Mouse (Mus musculus): ENCODE measurements around the gene Lsm7. TPM values are rescaled to one million over a fixed set of nuclear protein-coding genes. Genes with fewer than 3 reads are reported as not detected.
A peak's percentile ranks its signal among the peaks of the same experiment; 100 is the strongest.

Lsm7 gene
- polyA plus RNA-seq, 1 experiment from 2014 or later, result 375 TPM

DNA sequence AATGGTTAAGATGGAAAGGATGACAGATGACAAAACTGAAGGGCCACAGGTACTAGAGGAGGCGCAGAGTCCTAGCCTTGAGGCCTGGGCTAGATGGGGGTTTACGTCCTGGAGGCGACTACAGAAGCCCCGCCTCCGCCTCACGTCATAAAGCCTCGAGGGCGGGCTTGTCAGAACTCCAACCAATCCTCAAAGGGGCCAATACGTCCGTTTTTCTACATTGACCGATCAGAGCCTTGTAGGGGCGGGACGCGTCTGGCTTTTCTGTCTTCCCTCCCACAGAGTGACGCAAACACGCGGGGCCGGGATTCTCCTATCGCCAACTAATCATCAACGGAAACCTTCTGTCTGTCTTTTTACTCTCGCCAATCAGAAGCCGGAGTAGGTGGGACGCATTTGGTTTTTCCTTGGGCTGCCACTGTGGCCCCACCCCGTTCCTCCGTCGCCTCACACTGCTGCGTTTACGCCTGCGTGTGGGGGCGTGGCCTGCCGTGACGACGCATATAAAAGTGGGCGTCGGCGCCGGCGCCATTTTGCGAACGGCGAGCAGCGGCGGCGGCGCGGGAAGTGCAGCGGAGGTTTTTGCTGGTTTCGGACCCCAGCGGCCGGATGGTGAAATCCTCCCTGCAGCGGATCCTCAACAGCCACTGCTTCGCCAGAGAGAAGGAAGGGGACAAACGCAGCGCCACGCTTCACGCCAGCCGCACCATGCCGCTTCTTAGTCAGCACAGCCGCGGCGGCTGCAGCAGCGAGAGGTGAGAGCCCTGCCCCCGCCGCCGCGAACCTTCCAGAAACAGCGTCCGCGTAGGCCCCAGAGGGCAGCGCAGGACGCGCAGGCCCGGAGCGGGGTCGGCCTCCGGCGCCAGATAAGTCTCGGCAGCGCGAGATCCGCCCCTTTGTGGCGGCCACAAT, 28.6 kb downstream of the Lsm7 start, which contains the start of gene Oaz1:
TSS of gene Oaz1 (plus strand) at position 506 of the 912 bp plus-strand sequence.
- peak; percentile 98 for DNase-seq (ENCODE audit: low spot score)
- H3K4me1 ChIP-seq (ENCODE audit: control insufficient read depth, insufficient read depth, low read length), result peaks cover 21% of the 10 kb centered on the region
- H3K9ac ChIP-seq (ENCODE audit: low read length), result peak within 1 kb of the TSS; percentile 95
- peak within 1 kb of the TSS; percentile 54 for H3K4me3 ChIP-seq (ENCODE audit: low read depth, low read length)
- peaks cover 5% of the 10 kb centered on the region; the same call in 1 of the 2 replicates for H3K36me3 ChIP-seq (ENCODE audit: control insufficient read depth, insufficient read depth, low read length)
- no peaks in the 10 kb centered on the region for H3K27me3 ChIP-seq (ENCODE audit: control insufficient read depth, insufficient read depth, low read length)
- ATAC-seq (ENCODE audit: insufficient number of reproducible peaks, low FRiP score, low TSS enrichment, low read depth), result peak; percentile 96
- H3K4me2 ChIP-seq (ENCODE audit: low read depth, severe bottlenecking), result peak within 1 kb of the TSS; percentile 96
- under 1% methylated on average over 78 of the region's 82 CpGs for WGBS
- peak within 1 kb of the TSS; percentile 74; the same call in 1 of the 2 replicates for H3K27ac ChIP-seq (replicated peaks; ENCODE audit: low read depth, low read length)
- no peaks in the 10 kb centered on the region for H3K9me3 ChIP-seq (ENCODE audit: control insufficient read depth, low read length)

DNA sequence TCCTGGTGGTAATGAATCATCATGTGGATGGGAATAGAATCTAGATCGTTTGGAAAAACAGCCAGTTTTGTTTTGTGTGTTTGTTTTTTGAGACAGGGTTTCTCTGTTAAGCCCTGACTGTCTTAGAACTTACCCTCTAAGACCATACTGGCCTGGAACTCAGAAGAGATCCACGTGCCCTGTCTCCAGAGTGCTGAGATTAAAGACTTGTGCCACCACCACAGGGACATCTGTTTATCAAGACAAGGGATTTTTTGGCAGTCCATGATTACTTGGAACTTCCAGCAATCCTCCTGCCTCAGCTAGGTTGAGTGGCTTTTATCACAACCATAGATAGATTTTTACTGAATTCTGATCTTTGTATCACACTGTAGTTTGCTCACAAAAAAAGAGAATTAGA, 30.2 kb downstream of the Lsm7 start:
- ATAC-seq (ENCODE audit: insufficient number of reproducible peaks, low FRiP score, low TSS enrichment, low read depth) (no peak), DNase-seq (ENCODE audit: low spot score) (no peak)
- Histone ChIP-seq H3K4me3 (ENCODE audit: low read depth, low read length) (no peak overlapping the region), H3K9me3 (ENCODE audit: control insufficient read depth, low read length) (no peaks in the 10 kb centered on the region), H3K9ac (ENCODE audit: low read length) (no peak overlapping the region), H3K4me1 (ENCODE audit: control insufficient read depth, insufficient read depth, low read length) (peaks cover 7% of the 10 kb centered on the region), H3K27ac (replicated peaks; ENCODE audit: low read depth, low read length) (no peak overlapping the region), H3K4me2 (ENCODE audit: low read depth, severe bottlenecking) (no peak overlapping the region), H3K36me3 (ENCODE audit: control insufficient read depth, insufficient read depth, low read length) (peaks cover 5% of the 10 kb centered on the region; the same call in 1 of the 2 replicates), H3K27me3 (ENCODE audit: control insufficient read depth, insufficient read depth, low read length) (no peaks in the 10 kb centered on the region)
- WGBS, result 77% methylated on average over 2 of the region's 2 CpGs

DNA sequence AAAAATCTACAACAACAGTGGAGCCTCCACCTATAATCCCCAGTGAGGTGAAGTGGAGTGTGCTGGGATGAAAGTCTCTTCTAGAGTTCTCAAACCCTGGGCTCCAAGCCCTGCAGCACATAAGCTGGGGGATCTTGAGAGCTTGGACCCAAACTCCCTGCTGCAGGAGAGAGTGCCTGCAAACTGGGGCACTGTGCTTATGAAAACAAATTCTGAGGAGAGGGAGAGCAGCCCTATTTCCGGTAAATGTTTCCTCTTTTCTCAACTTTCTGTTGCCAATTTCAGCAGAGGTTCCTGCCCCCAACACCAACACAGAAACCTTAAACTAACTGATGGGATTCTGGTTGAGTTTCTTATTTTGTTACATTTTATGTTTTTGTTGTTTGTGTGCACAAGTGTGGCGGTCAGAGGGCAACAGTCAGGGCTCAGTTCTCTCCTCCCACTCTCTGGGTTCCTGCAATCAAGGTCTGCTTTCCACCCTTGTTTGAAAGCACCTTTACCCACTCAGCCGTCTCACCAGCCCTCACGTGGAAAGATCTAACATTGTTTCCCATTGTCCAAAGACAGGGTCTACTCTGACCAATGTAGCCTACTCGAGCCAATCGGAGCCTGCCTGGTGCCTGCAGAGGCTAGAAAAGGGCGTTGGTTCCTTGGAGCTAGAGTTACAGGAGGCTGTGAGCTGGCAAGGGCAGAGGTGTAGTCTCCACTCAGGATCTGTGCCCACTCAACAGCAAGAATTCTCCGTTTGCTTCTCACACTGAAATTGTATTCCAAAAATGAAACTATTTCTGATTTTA, 31.0 kb downstream of the Lsm7 start:
- peaks cover 7% of the 10 kb centered on the region for H3K4me1 ChIP-seq (ENCODE audit: control insufficient read depth, insufficient read depth, low read length)
- no peak overlapping the region for H3K27ac ChIP-seq (replicated peaks; ENCODE audit: low read depth, low read length)
- H3K9me3 ChIP-seq (ENCODE audit: control insufficient read depth, low read length), result no peaks in the 10 kb centered on the region
- H3K27me3 ChIP-seq (ENCODE audit: control insufficient read depth, insufficient read depth, low read length), result no peaks in the 10 kb centered on the region
- DNase-seq (ENCODE audit: low spot score), result no peak
- no peak overlapping the region for H3K4me3 ChIP-seq (ENCODE audit: low read depth, low read length)
- H3K36me3 ChIP-seq (ENCODE audit: control insufficient read depth, insufficient read depth, low read length), result no peaks in the 10 kb centered on the region
- no peak for ATAC-seq (ENCODE audit: insufficient number of reproducible peaks, low FRiP score, low TSS enrichment, low read depth)
- H3K4me2 ChIP-seq (ENCODE audit: low read depth, severe bottlenecking), result no peak overlapping the region
- WGBS, result 71% methylated on average over 8 of the region's 8 CpGs
- H3K9ac ChIP-seq (ENCODE audit: low read length), result no peak overlapping the region

DNA sequence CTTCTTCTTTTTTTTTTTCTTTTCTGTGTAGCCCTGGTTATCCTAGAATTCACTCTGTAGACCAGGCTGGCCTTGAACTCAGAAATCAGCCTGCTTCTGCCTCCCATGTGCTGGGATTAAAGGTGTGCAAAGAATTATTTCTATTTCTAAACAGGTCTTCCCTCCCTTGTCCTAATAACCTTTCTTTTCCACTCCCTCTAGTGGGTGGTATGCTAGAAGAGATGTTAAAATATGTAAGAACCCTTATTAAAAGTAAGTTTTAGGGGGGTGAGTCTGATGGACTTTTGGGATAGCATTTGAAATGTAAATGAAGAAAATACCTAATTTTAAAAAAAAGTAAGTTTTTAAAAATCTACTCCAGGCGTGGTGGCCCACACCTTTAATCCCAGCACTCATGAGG, 31.7 kb downstream of the Lsm7 start:
- H3K4me2 ChIP-seq (ENCODE audit: low read depth, severe bottlenecking), result no peak overlapping the region
- ATAC-seq (ENCODE audit: insufficient number of reproducible peaks, low FRiP score, low TSS enrichment, low read depth) (no peak), DNase-seq (ENCODE audit: low spot score) (no peak)
- H3K27ac ChIP-seq (replicated peaks; ENCODE audit: low read depth, low read length), result no peak overlapping the region
- H3K36me3 ChIP-seq (ENCODE audit: control insufficient read depth, insufficient read depth, low read length), result no peaks in the 10 kb centered on the region
- H3K27me3 ChIP-seq (ENCODE audit: control insufficient read depth, insufficient read depth, low read length), result no peaks in the 10 kb centered on the region
- H3K9me3 ChIP-seq (ENCODE audit: control insufficient read depth, low read length), result no peaks in the 10 kb centered on the region
- WGBS, result 87% methylated on average over 1 of the region's 1 CpGs
- H3K4me3 ChIP-seq (ENCODE audit: low read depth, low read length), result no peak overlapping the region
- H3K9ac ChIP-seq (ENCODE audit: low read length), result no peak overlapping the region
- peaks cover 7% of the 10 kb centered on the region for H3K4me1 ChIP-seq (ENCODE audit: control insufficient read depth, insufficient read depth, low read length)

DNA sequence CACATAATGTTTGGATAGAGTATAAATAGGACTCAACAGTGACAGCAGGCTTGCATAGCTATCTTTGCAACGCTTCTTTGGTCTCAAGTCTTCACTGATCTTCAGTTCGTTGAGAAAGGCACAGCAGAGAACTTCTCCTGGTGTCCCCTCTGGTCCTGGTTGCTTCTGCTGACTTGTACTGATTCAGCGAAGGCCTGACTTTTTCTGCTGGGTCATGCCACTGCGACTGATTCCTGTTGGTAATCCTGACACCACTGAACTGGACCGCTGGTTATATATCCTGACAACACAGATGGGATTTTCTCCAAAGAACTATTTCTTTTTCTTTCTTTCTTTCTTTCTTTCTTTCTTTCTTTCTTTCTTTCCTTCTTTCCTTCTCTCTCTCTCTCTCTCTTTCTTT, 32.5 kb downstream of the Lsm7 start:
- ATAC-seq (ENCODE audit: insufficient number of reproducible peaks, low FRiP score, low TSS enrichment, low read depth), result no peak
- no peaks in the 10 kb centered on the region for H3K36me3 ChIP-seq (ENCODE audit: control insufficient read depth, insufficient read depth, low read length)
- peaks cover 2% of the 10 kb centered on the region for H3K4me1 ChIP-seq (ENCODE audit: control insufficient read depth, insufficient read depth, low read length)
- H3K9me3 ChIP-seq (ENCODE audit: control insufficient read depth, low read length), result no peaks in the 10 kb centered on the region
- no peak overlapping the region for H3K27ac ChIP-seq (replicated peaks; ENCODE audit: low read depth, low read length)
- no peaks in the 10 kb centered on the region for H3K27me3 ChIP-seq (ENCODE audit: control insufficient read depth, insufficient read depth, low read length)
- no peak overlapping the region for H3K9ac ChIP-seq (ENCODE audit: low read length)
- no peak overlapping the region for H3K4me3 ChIP-seq (ENCODE audit: low read depth, low read length)
- H3K4me2 ChIP-seq (ENCODE audit: low read depth, severe bottlenecking), result no peak overlapping the region
- 90% methylated on average over 5 of the region's 5 CpGs for WGBS
- no peak for DNase-seq (ENCODE audit: low spot score)

DNA sequence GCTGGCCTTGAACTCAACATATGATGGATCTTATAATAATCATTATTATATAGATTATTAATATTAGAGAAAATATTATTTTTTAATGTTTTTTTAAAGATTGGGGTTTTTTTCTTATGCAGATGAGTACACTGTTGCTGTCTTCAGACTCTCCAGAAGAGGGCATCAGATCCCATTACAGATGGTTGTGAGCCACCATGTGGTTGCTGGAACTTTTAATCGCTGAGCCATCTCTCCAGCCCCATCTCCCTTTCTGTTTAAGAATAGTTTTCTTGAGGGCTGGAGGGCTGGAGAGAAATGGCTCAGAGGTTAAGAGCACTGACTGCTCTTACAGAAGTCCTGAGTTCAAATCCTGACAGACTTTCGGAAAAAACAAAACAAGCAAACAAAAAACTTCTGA, 33.0 kb downstream of the Lsm7 start:
- Histone ChIP-seq H3K36me3 (ENCODE audit: control insufficient read depth, insufficient read depth, low read length) (no peaks in the 10 kb centered on the region), H3K9me3 (ENCODE audit: control insufficient read depth, low read length) (no peaks in the 10 kb centered on the region), H3K27me3 (ENCODE audit: control insufficient read depth, insufficient read depth, low read length) (no peaks in the 10 kb centered on the region), H3K4me3 (ENCODE audit: low read depth, low read length) (no peak overlapping the region), H3K4me1 (ENCODE audit: control insufficient read depth, insufficient read depth, low read length) (no peaks in the 10 kb centered on the region), H3K9ac (ENCODE audit: low read length) (no peak overlapping the region), H3K4me2 (ENCODE audit: low read depth, severe bottlenecking) (no peak overlapping the region), H3K27ac (replicated peaks; ENCODE audit: low read depth, low read length) (no peak overlapping the region)
- no peak for DNase-seq (ENCODE audit: low spot score)
- 44% methylated on average over 2 of the region's 2 CpGs for WGBS
- ATAC-seq (ENCODE audit: insufficient number of reproducible peaks, low FRiP score, low TSS enrichment, low read depth), result no peak

DNA sequence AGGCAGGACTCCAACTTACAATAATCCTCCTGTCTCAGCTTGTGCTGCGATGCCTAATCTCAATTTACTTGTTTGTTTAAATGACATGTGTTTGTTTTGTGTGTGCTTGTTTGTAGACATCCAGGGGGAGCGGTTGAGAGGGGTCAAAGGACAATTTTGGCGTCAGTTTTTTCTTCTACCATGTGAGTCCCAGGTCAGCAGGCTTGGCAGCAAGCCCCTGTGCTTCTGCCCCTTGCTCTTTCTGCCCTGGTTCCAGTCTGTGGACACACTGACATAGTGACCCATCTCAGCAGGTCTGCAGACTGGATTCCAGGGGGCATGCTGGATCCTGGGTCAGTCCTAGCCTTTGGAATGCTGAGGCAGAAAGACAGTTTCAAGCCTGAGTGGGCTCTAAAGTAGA, 35.6 kb downstream of the Lsm7 start:
- H3K4me3 ChIP-seq (ENCODE audit: low read depth, low read length), result no peak overlapping the region
- no peaks in the 10 kb centered on the region for H3K9me3 ChIP-seq (ENCODE audit: control insufficient read depth, low read length)
- DNase-seq (ENCODE audit: low spot score), result no peak
- H3K27ac ChIP-seq (replicated peaks; ENCODE audit: low read depth, low read length), result no peak overlapping the region
- ATAC-seq (ENCODE audit: insufficient number of reproducible peaks, low FRiP score, low TSS enrichment, low read depth), result no peak
- no peaks in the 10 kb centered on the region for H3K36me3 ChIP-seq (ENCODE audit: control insufficient read depth, insufficient read depth, low read length)
- no peak overlapping the region for H3K4me2 ChIP-seq (ENCODE audit: low read depth, severe bottlenecking)
- WGBS, result 56% methylated on average over 3 of the region's 3 CpGs
- H3K4me1 ChIP-seq (ENCODE audit: control insufficient read depth, insufficient read depth, low read length), result no peaks in the 10 kb centered on the region
- no peak overlapping the region for H3K9ac ChIP-seq (ENCODE audit: low read length)
- no peaks in the 10 kb centered on the region for H3K27me3 ChIP-seq (ENCODE audit: control insufficient read depth, insufficient read depth, low read length)

DNA sequence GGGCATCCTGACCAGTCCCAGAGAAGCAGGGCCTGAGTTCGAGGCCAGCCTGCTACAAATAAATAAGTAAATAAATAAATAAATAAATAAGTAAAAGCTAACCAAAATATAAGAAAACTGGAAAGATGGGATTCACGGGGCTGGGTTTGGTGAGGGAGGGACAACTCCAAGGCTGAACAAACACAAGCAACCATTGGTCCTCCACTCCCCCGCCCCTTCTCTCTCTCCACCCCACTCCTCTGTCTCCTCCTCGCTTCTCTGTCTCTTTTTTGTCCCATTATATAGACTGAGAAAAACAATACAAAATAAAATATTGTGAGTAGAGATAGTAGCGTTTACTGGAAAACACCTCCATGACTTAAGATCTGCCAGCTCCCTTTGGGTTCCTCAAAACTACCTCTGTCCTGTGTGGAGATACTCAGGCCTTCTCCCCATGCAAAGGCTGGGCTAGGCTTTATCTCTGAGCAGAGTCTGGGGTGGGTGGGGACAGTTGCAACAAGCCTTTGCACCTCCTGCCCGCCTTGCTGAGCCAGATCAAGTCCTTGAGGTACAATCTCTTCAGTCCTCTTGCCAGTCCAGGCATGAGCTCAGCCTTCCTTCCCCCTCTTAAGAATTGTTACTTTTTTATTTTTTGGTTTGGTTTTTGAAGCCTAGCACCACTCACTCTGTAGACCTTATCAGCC, 36.3 kb downstream of the Lsm7 start:
- Histone ChIP-seq H3K9ac (ENCODE audit: low read length) (0 out of 2 replicates have a peak overlapping the region, but pooled peaks have one; percentile 12), H3K27ac (replicated peaks; ENCODE audit: low read depth, low read length) (no peak overlapping the region), H3K27me3 (ENCODE audit: control insufficient read depth, insufficient read depth, low read length) (no peaks in the 10 kb centered on the region), H3K4me3 (ENCODE audit: low read depth, low read length) (no peak overlapping the region), H3K36me3 (ENCODE audit: control insufficient read depth, insufficient read depth, low read length) (no peaks in the 10 kb centered on the region), H3K4me2 (ENCODE audit: low read depth, severe bottlenecking) (no peak overlapping the region), H3K9me3 (ENCODE audit: control insufficient read depth, low read length) (no peaks in the 10 kb centered on the region), H3K4me1 (ENCODE audit: control insufficient read depth, insufficient read depth, low read length) (no peaks in the 10 kb centered on the region)
- DNase-seq (ENCODE audit: low spot score) (no peak), ATAC-seq (ENCODE audit: insufficient number of reproducible peaks, low FRiP score, low TSS enrichment, low read depth) (no peak)
- 59% methylated on average over 6 of the region's 6 CpGs for WGBS
